Mouse (Mus musculus) CH12F3 (cell line): Measurements from ENCODE around the gene Odf4.

Source experiments
- in situ Hi-C: fragments of 300-500 bp; cut with MboI; formaldehyde crosslinking; loops from 2 replicates; pipeline ENCODE4 v1.14.3; 2020; ENCODE audit warnings: low sequenced_read_pairs

The Odf4 gene

GRCm38 (mm10) chr11:68874841-68875240 is 52.0 kb downstream of the Odf4 start:
- in situ Hi-C loops = no loop called here
